Mouse (Mus musculus): Measurements from ENCODE around the gene Kif9.

DNA sequence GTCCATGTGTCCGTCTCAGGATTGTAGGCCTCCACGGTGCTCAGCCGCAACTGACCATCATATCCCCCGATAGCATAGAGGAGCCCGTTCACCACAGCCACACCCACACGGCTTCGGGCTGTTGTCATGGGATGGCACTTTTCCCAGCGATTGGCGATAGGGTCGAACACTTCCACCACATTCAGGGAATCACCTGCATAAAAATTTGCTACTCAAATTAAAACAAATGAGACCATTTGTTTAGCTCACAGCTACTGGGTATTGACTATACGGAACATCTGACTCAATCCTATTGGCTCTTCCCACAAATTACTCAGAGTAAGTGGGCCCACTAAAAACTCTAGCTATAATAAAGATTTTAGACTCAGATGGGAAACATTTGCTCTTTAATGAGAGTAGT, 40.7 kb upstream of the Kif9 start:
- no peak for TF ChIP-seq CTCF (IDR thresholded peaks at IDR 0.05; ENCODE audit: insufficient read depth, low read depth, low read length)
- TF ChIP-seq POLR2A (IDR thresholded peaks at IDR 0.05; ENCODE audit: insufficient read depth, low read depth, low read length) = no peak
